Mouse (Mus musculus) olfactory bulb, adult 2 months (tissue): ENCODE measurements around the gene Nos2. TPM values are rescaled to one million over a fixed set of nuclear protein-coding genes. Genes with fewer than 3 reads are reported as not detected.
A peak's percentile ranks its signal among the peaks of the same experiment; 100 is the strongest.

ENCODE experiments used
- H3K27ac ChIP-seq: fragments of 200-500 bp; 2 replicates; pipeline ENCODE4 v1.5.1; 2012; ENCODE audit warnings: low read depth, low read length; ENCODE audit not compliant: insufficient read depth
- H3K4me1 ChIP-seq: fragments of 200-500 bp; 2 replicates; pipeline ENCODE4 v1.6.1; 2012; ENCODE audit warnings: low read length; ENCODE audit not compliant: control insufficient read depth, insufficient read depth
- H3K4me3 ChIP-seq: fragments of 200-500 bp; 2 replicates; pipeline ENCODE4 v1.5.1; 2012; ENCODE audit warnings: mild to moderate bottlenecking, low read depth, low read length, moderate library complexity; ENCODE audit not compliant: insufficient read depth
- CTCF ChIP-seq: fragments of 200-500 bp; IDR thresholded peaks from 2 replicates; pipeline ENCODE4 v1.5.1; 2012; ENCODE audit warnings: low read depth, mild to moderate bottlenecking, low read length, moderate library complexity; ENCODE audit not compliant: insufficient read depth
- POLR2A ChIP-seq: fragments of 200-500 bp; IDR thresholded peaks from 2 replicates; pipeline ENCODE4 v1.6.1; 2012; ENCODE audit warnings: mild to moderate bottlenecking, low read depth, low read length, moderate library complexity; ENCODE audit not compliant: insufficient read depth
- WGBS: fragments of 180-500 bp; shearing (Covaris S2); methylation state at CpG from one replicate; pipeline ENCODE4 v1.1.7; 2018; 5-methylcytosine and 5-hydroxymethylcytosine counted together
- polyA plus RNA-seq: library from polyadenylated mRNA; stranded (reverse); fragments of >200 nt; gene quantifications from 2 replicates; pipeline ENCODE4 v1.2.4, GENCODE M21; 2012; ENCODE audit warnings: low replicate concordance; ENCODE audit not compliant: missing spikeins, insufficient read depth, insufficient read length

Nos2 gene
- polyA plus RNA-seq, 1 experiment: not detected

- no peak overlapping the region for H3K27ac ChIP-seq
- H3K4me1 ChIP-seq: 0 out of 2 replicates have a peak, but pooled peaks cover 2% of the 10 kb centered on the region
- no peak overlapping the region for H3K4me3 ChIP-seq
- TF ChIP-seq POLR2A: no peak
- no peak for TF ChIP-seq CTCF
- 64% methylated on average over 6 of the region's 6 CpGs for WGBS
Measured at GRCm38 (mm10) chr11:78915473-78915872, 5.1 kb upstream of the Nos2 start.

- Histone ChIP-seq H3K4me1 (0 out of 2 replicates have a peak, but pooled peaks cover 2% of the 10 kb centered on the region), H3K27ac (no peak overlapping the region), H3K4me3 (no peak overlapping the region)
- TF ChIP-seq POLR2A (no peak), CTCF (no peak)
- WGBS: 71% methylated on average over 1 of the region's 1 CpGs
Measured at GRCm38 (mm10) chr11:78916410-78916809, 4.2 kb upstream of the Nos2 start.

GRCm38 (mm10) chr11:78919745-78920144 lies 842 bp upstream of the Nos2 start:
- no peak overlapping the region for H3K27ac ChIP-seq
- WGBS: 75% methylated on average over 4 of the region's 4 CpGs
- TF ChIP-seq CTCF (no peak), POLR2A (no peak)

GRCm38 (mm10) chr11:78922678-78923407 lies 2.3 kb downstream of the Nos2 start:
- Histone ChIP-seq H3K27ac (no peak overlapping the region), H3K4me1 (peaks cover 6% of the 10 kb centered on the region), H3K4me3 (no peak overlapping the region)
- WGBS: 56% methylated on average over 8 of the region's 8 CpGs
- TF ChIP-seq POLR2A: no peak
- TF ChIP-seq CTCF: no peak

More at GRCm38 (mm10) chr11:78919745-78920144, 842 bp upstream of the Nos2 start:
- 0 out of 2 replicates have a peak, but pooled peaks cover 2% of the 10 kb centered on the region for H3K4me1 ChIP-seq
- H3K4me3 ChIP-seq: no peak overlapping the region

- no peak for TF ChIP-seq POLR2A
- TF ChIP-seq CTCF: no peak
- WGBS: 45% methylated on average over 9 of the region's 9 CpGs
- H3K4me3 ChIP-seq: no peak overlapping the region
- H3K4me1 ChIP-seq: peaks cover 6% of the 10 kb centered on the region
- no peak overlapping the region for H3K27ac ChIP-seq
Measured at GRCm38 (mm10) chr11:78924111-78924510, 3.5 kb downstream of the Nos2 start.

- no peak overlapping the region for H3K27ac ChIP-seq
- TF ChIP-seq CTCF (no peak), POLR2A (no peak)
- peaks cover 10% of the 10 kb centered on the region for H3K4me1 ChIP-seq
- 4% methylated on average over 37 of the region's 37 CpGs for WGBS
- peak overlapping the region; percentile 36 for H3K4me3 ChIP-seq
Measured at GRCm38 (mm10) chr11:78924916-78925315, 4.3 kb downstream of the Nos2 start.

GRCm38 (mm10) chr11:78929345-78929744 lies 8.8 kb downstream of the Nos2 start:
- TF ChIP-seq CTCF: no peak
- TF ChIP-seq POLR2A: no peak
- Histone ChIP-seq H3K4me1 (peaks cover 10% of the 10 kb centered on the region), H3K27ac (no peak overlapping the region), H3K4me3 (no peak overlapping the region)
- WGBS: 47% methylated on average over 5 of the region's 5 CpGs

GRCm38 (mm10) chr11:78934307-78934706 lies 13.7 kb downstream of the Nos2 start:
- Histone ChIP-seq H3K4me3 (no peak overlapping the region), H3K27ac (no peak overlapping the region), H3K4me1 (peaks cover 6% of the 10 kb centered on the region; the same call in 1 of the 2 replicates)
- WGBS: 78% methylated on average over 7 of the region's 7 CpGs
- TF ChIP-seq POLR2A (no peak), CTCF (no peak)

- H3K27ac ChIP-seq: no peak overlapping the region
- H3K4me1 ChIP-seq: peaks cover 4% of the 10 kb centered on the region; the same call in 1 of the 2 replicates
- TF ChIP-seq CTCF: no peak
- no peak for TF ChIP-seq POLR2A
- no peak overlapping the region for H3K4me3 ChIP-seq
- WGBS: 82% methylated on average over 4 of the region's 4 CpGs
Measured at GRCm38 (mm10) chr11:78934727-78935126, 14.1 kb downstream of the Nos2 start.

- Histone ChIP-seq H3K4me3 (no peak overlapping the region), H3K4me1 (peaks cover 4% of the 10 kb centered on the region; the same call in 1 of the 2 replicates), H3K27ac (no peak overlapping the region)
- no peak for TF ChIP-seq POLR2A
- WGBS: 76% methylated on average over 6 of the region's 6 CpGs
Measured at GRCm38 (mm10) chr11:78935178-78935577, 14.6 kb downstream of the Nos2 start.
